ENCODE assay signal across 21 mouse cellular contexts in the genomic region with DNA sequence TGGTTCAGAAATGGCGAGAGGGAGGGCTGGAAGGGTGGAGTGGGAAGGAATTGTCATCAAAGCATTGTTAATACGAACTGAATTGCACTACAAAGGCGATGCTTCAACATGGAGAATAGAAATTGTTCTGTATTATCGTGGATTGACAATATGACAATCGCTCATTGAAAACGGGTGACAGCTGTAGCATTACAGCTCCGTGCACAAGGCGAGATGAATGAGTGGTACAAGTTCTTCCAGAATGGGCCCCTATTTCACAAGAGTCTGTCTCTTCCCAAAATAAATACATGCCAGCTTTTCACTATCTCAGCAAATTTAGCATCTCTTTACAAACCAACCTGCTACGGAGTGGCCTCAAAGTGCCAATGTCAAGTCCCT.
DNase-seq lines count a peak whose midpoint lies in the region; ATAC-seq and TF ChIP-seq lines count a peak whose summit lies in the region.
"Had no signal": no experiment of that assay in that cellular context is flagged by ENCODE, and none has a peak within 500 bp of the region (broad histone marks: within the 10 kb centered on the region; RNA-seq: fewer than 3 reads in every experiment).

No protein-coding gene starts in this region.

- H3K4me3 ChIP-seq in bone marrow, adult 2 months (replicated peaks; ENCODE audit: control insufficient read depth, low read depth, low read length): no peak overlapping the region
- H3K4me3 ChIP-seq in lung, adult 2 months (replicated peaks; ENCODE audit: extremely low read depth, low read depth, low read length): no peak overlapping the region
- H3K4me3 ChIP-seq: embryonic facial prominence, embryonic 13.5 days; gastrocnemius, adult 2 months; hindbrain, embryonic 12.5 days had no signal

- no peak for TF ChIP-seq CTCF in bone marrow, adult 2 months (IDR thresholded peaks at IDR 0.05; ENCODE audit: control insufficient read depth, insufficient read depth, low read length)
- no peak for TF ChIP-seq CTCF in lung, adult 2 months (IDR thresholded peaks at IDR 0.05; ENCODE audit: insufficient read depth, low read length)

- TF ChIP-seq POLR2A in bone marrow, adult 2 months (IDR thresholded peaks at IDR 0.05; ENCODE audit: borderline replicate concordance, control insufficient read depth, low read depth, low read length): no peak
- no peak for TF ChIP-seq POLR2A in lung, adult 2 months (IDR thresholded peaks at IDR 0.05; ENCODE audit: borderline replicate concordance, extremely low read depth, low read depth, low read length)

- no peak for DNase-seq in frontal cortex, postnatal 10 days (ENCODE audit: low spot score in 2 of 2)
- peak; percentile 69 for DNase-seq in layer of hippocampus, adult 9-11 months
- no peak for DNase-seq in layer of hippocampus, adult 8-10 months (ENCODE audit: low spot score in 2 of 2)
- peak; percentile 70 for DNase-seq in brain, adult 2 months (ENCODE audit: low read depth, low spot score)
- no peak for DNase-seq in lung, postnatal 36 days
- DNase-seq in lung, adult 2 months: no peak
- DNase-seq: adrenal gland, adult 2 months; adrenal gland, postnatal 36 days; cerebellum, adult 18-20 months; cerebellum, adult 9-11 months; cerebellum, postnatal 36 days; gastrocnemius, adult 2 months; gastrocnemius, postnatal 25 days; heart, postnatal 10 days; heart, postnatal 4 days had no signal

- peak overlapping the region; percentile 2; the same call in 1 of the 2 replicates for H3K27ac ChIP-seq in bone marrow, adult 2 months (ENCODE audit: control insufficient read depth, insufficient read depth, low read depth, low read length, poor library complexity)
- H3K27ac ChIP-seq: embryonic facial prominence, embryonic 13.5 days; gastrocnemius, adult 2 months; hindbrain, embryonic 12.5 days had no signal

- no peaks in the 10 kb centered on the region; the same call in none of the 2 replicates for H3K4me1 ChIP-seq in bone marrow, adult 2 months (ENCODE audit: control insufficient read depth, insufficient read depth, low read length)
- H3K4me1 ChIP-seq in lung, adult 2 months (ENCODE audit: control insufficient read depth, insufficient read depth, low read length): peaks cover 9% of the 10 kb centered on the region; the same call in 1 of the 2 replicates

- whole genome bisulfite sequencing in bone marrow, adult 2 months: 56% methylated on average over 9 of the region's 9 CpGs
- WGBS in lung, adult 2 months: 66% methylated on average over 9 of the region's 9 CpGs

- 0 out of 2 replicates have a peak, but pooled peaks have one; percentile 8 for ATAC-seq in frontal cortex, adult (ENCODE audit: low TSS enrichment)
- ATAC-seq: hindbrain, embryonic 16.5 days; inflammation-experienced regulatory T-cells, adult 6 months had no signal

Comparison
In these comparisons a context has a peak if more than half of its experiments do, and no peak if none do; other contexts are left out.
1. DNase-seq: peak in layer of hippocampus, adult 9-11 months (single experiment) and brain, adult 2 months (single experiment); none in frontal cortex, postnatal 10 days (0 of 2), layer of hippocampus, adult 8-10 months (0 of 2), lung, postnatal 36 days (single experiment) and lung, adult 2 months (single experiment).